Mouse (Mus musculus): ENCODE measurements at regions not wholly inside any gene's neighbourhood (a gene's known extent, or its start where the extent isn't known, plus 50 kb on each side); places are given as distances from the start of the nearest gene placed in this dataset.
A peak's percentile ranks its signal among the peaks of the same experiment; 100 is the strongest.

DNA sequence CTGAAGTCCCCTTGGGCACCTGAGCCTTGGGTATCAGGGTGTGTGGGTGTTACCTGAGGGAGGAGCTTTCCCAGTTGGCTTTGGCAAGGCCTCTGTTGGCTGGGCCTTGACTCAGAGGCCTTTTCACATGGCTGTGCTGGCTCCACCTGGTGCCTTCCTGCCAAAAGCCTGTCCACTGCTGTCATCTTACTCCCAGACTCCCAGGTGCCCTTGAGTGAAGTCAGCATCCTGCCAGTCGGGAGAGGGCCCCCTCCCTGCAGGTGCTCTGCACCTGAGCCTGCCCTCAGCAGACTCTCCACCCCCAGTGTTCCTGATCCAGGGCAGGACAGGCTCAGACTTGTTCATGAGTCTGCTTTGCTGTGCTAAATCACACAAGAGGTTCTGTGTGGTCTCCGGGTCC lies 99.2 kb upstream of the Lgalsl start:
- DNase-seq: no peak

DNA sequence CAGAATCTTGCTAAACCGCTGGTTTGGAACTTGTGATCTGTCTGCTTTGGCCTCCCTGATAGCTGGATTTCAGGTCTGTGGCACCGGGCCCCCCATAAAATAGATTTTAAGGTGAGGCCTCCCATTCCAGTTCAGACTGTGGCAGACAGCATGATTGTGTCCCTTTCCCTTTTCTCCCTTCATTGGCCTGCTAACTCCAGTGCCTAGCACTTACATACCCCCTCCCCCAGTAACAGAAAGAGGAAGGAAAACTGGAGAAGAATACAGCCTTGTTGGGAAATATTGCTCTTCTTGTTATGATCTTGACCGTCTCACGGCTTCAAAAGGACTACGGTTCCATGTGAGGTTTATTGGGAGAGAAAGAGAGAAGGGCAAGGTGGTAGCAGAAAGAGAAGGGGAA lies 99.7 kb upstream of the Lgalsl start:
- DNase-seq: no peak

DNA sequence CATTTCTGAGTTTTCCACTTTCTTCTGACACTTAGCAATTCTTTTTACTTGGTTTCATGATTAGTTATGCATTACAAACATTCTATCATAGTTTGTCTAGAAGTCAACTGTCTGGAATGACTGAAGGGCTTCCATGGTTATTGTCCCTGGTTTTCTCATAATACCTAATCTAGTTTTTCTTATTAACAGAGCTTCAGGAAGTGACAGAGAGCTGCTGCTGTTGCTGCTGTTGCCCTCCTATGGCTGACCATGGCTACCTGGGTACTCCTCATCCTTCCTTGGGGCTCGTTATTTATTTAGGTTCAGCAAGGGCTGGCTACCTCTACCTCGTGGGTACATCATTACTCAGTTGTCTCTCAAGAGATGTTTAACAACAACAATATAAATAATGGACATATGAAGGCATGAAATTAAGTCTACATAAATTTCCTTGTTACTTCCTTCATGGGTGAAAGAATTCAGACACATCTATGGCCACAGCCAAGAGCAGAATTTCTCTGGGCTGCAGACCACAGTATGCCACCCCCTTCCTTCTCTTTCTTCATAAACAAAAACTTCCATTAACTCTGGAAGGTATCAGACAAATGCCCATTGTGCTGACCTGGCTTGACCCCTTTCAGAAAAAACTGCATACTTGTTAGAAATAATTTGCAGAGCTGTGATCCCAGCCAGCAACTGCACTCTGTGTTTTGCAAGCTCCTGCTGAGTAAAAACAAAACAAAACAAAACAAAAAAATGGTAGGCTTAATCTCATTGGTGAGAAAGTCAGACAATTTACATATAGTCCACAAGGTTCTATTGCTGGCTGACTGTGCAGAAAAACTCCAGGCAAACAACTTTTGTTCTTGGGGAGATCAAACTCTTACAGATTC lies 103.6 kb upstream of the Lgalsl start:
- DNase-seq: no peak

DNA sequence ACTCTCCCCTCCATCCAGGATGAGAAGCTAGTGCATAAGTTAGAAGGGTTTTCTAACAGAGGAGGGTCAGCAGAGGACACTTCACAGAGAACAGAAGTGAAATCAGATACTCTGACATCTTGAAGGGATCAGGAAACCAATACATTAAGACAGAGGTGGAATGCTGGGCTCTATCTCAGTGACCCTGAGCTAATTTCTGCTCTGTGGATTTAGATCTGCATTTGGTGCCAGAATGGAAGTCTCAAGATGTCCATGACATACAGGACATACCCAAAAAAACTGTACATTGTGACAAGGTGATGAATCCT lies 104.2 kb upstream of the Lgalsl start:
- no peak for DNase-seq

DNA sequence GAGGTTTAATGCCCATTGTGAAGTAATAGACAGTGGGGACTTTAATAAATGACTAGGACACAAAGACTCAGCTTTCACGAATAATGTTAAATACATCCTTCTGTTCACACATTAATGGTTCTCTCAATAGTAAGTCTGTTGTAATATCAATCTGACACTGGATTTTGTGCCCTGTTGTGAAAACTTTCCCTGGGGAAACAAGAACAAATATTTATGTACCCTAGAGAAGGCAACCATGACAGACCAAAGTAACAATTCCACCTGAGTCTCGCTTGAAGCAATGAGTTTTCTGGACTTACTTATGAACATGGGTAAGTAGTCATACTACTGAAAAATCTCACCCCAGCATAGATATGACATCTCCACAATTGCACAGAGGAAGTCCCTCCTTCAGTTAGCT lies 105.1 kb upstream of the Lgalsl start:
- no peak for DNase-seq

DNA sequence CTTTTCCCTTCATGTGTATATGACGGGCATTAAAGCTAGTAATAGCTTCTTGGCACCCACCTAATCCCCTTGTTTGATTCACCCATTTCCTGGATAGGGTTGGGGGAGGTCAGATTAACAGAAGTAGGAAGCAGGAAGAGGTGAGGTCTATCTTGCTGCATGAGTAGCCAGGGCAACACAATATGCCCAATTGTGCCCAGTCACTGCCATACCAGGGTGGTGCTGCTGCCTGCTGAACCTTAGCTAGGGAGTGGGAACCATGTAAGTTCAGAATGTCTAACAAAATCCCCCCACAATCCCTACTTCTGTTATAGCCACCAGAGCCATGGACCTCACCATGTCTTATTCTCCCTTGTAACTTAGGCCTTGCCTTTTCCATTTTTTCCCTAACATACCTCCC lies 106.1 kb upstream of the Lgalsl start:
- no peak for DNase-seq

DNA sequence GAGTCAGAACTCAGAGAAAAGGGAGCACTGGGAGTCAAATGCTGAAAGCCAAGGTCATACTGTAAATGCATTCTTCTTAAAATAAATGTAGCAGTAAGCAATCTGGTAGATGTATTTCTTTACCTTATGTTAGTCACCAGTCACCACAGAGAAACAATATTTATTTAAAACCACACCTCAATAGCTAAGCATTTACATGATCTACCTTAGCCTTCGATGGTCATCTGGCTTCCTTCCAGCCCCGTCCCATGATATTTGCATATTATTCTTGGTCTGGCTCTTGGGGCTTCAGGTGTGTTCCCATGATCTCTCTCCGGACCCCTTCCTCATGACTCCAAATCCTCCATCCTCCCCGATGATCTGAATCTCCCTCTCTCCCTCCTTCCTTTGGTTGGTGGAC lies 107.1 kb upstream of the Lgalsl start:
- DNase-seq: no peak

DNA sequence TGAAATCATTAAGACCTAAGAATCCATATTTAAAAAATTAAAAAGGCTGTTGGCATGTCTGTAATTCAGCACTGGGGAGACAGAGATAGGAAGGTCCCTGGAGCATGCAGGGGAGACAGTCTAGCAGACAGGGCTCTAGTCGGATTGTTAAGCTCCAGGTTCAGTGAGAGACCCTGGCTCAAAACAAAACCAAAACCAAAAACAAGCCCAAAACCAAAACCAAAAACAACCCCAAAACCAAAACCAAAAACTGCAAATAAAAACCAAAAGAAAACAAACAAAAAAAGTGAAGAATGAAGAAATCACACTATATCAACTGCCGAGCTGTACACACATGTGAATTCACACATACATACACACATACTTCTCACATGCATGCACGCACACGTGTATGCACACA lies 108.8 kb upstream of the Lgalsl start:
- DNase-seq: no peak

DNA sequence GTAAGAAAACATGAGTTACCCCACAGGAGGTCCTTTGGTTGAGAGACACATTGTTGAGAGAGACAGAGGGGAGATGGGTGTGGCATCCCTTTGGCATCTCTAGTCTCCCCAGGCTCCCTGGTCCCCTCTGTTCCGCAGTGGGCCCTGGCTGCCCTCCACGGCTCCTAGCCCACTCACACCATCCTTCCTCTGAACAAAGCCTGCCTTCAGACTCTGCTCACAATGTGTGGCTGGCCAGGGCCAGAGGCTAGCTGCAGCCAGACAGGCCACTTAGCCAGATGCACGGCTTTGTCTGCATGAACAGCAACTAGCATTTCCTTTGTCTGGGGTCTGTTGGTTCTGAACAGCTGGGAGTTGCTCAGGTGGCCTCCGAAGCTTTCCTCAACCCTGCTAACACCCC lies 110.7 kb upstream of the Lgalsl start:
- DNase-seq: no peak

DNA sequence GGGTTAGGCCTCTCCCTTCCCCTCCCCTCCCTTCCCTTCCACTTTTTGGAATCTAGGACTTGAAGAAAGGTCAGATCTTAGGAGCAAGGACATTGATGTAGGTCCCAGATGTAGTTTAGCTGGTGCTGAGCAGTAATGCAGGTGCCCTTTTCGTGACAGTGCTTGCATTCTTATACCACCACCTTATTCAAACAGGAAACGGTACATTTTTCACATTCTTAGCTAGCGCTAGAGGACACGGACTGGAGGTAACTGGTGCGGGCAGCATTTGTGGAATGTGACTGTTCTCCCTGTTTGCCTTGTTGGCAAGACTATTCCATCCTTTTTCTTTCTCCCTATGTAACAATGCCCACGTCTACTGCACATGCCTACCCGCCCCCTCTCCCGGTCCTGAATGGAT lies 124.7 kb upstream of the Lgalsl start:
- no peak for DNase-seq

DNA sequence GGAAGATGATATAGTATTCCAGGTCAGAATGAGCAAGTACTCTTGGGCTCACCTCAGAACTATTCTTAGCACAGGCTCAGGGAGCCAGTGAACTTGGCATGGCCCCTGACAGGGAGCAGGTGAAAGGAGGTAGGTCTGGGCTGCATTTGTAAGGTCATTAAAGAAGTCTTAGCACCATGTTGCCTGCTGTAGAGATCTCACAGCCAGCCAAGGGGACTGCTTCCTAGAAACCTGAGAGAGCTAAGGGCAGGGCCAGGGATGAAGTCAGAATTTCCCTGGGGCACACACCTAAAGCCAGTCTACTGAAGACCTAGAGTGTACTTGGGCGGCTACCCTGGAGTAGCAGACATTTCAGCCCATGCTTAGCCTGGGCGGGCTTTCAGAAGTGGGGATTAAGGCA lies 126.9 kb upstream of the Lgalsl start:
- peak; percentile 66 for DNase-seq

DNA sequence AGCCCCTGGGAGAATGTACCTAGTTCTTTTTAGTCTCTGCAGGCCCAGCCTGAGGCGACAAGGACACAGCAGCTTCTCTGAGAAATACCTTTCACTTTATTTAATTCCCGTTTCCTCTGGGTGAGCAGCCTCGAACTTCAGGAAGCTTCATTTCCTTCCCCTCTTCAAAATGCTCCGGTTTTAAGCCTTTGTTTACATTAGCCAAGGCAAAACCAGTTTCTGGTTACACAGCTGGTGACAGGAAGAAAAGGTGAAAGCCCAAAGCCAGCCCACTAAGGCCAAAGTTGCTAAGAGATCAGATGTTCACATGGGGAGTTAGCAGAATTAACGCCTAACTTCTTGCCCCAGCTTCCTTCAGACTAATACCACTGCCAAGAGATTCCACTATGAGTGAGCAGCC lies 127.4 kb upstream of the Lgalsl start:
- no peak for DNase-seq

DNA sequence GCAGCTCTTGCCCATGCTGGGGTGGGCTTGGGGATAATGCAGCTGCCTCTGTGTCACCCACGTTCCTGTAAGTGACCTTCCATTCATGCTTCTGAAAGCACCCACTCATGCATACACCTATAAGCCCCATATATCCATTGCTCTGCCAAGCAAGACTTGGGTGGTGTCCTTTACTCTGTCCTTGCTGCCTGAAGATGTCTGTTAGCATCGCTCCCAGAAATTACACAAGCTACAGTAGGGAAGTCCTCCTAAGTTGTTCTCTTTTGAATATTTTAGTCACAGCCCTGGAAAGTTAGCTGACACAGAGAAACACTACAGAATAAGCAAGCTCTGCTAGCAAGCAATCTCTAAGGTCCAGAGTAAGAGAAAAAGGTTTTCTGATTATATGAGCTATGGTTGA lies 129.2 kb upstream of the Lgalsl start:
- DNase-seq: no peak

DNA sequence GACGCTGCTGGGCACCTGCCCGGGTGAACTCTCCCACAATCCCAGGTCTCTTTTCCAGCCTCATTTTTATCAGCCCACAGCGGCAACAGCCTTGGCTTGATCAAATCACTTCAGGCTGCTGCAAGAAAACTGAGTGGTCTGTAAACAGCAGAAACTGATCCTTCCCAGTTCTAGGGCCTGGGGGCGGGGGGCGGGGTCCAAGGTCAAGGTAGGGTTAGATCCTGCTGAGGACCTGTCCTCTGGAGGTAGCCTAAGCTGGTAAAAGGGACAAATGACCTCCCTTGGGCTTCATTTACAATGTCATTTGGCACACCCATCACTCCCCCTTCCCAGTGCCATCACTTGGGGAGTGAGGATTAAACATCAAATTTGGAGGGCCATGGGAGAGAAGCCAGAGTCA lies 129.9 kb upstream of the Lgalsl start:
- DNase-seq: no peak

DNA sequence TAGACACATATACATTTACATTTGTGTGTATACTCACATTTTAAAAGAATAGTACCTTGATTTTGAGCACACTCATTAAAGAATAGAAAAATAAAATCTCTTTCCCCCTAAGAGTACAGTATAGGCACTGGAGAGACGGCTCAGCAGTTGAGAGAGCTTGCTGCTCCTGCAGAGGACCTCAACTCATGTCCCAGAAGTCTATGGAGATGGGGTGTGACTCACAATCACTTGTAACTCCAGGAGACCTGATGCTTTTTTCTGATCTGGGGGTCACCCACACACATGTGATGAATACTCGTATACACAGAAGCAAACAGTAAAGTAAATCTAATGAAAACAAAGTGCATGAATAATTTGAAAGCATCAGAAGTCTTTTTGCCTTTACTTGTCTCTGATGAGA lies 129.5 kb upstream of the Peli1 start:
- no peak for DNase-seq

DNA sequence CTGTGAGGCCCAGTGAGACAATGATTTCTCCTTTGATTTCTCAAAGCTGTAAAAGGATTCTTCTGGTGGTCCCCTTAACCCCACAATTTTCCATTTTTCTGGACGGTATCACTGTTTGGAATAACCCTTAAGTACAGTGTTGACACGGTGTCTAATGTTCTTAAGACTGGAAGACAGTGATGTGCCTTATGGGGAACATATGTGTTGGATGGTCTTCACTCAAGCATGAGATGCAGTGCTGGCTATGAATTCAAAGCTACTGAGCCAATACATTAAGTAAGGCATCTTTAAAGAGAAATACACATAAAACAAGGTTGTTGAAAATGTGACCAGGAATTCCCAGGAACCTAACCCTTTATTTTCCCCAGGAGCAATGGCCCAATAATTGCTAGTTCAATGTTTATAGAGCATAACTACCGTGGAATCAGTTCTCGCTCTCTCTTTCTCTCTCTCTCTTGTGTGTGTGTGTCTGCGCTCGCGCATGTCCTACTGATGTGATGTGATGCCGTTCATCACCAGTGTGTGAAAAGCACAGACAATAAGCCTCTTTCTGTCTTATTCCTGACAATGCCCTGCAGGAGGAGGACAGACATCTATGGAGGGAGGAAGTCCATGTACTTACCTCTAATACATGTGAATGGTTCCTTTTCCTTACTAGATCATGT lies 125.4 kb upstream of the Peli1 start:
- no peak for DNase-seq

DNA sequence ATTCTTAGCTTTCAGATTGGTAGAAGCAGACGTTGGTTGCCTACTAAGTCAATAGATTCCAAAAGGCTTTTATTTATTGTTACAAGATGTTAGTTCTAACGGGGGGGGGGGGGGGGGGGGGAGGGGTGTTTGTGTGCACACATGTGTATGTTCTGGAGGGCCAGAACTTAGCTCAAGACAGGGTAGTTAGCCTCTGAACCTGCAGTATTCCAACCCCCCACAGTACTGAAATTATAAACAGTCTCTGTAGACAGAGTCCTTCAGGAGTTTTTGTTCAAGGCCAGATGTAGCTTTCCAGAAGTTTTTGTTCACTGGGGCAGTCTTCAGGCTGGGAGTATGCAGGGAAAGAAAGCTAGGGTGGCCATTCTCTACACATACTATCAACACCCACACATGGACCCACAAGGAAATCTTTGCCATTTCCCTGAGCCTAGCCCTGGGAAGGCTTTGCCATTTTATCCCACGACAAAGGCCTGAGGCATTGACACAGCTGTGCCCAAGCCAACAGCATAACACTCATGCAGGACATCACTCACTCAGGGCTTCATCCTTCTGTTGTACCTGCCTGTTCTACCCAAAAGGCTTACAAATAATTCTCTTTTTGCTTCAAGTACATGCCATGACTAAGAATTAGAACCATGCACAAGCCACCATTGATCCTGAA lies 123.6 kb upstream of the Peli1 start:
- DNase-seq: no peak

DNA sequence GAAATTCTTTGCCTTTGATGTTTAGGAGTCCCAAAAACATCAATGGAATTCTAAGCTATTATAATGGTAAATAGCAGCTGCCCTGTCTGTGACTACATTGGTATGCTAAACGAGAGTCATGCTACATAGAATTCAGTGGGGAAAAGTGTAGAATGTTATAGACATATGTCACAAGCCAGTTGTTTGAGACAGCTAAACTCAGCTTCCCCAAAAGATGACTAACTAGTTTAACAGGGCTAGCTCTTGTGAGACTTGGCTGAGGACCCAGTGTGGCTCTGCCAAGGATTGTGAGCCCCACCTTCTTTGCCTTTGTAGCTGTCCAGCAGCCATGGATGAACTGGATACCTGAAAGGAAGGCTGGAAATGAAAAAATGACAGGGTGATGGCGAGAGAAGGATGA lies 122.8 kb upstream of the Peli1 start:
- no peak for DNase-seq

DNA sequence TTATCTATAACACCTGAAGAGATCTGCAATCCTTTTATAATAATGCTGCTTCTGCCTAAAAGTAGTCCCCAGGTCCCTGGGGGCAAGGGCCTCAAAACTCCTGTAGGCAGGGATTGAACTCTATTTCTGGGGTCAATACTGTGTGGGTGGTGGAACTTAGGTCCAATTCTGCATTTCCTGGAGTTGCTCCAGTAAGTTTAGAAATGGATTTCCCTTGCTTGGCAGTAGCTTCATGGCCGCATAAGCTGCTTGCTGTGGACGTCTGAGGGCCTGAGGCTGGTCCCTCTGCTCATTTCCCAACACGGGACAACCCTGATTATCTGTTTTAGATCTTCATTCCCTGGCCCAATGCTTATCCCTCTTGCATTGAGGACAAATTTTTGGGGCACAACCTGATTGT lies 118.0 kb upstream of the Peli1 start:
- no peak for DNase-seq

DNA sequence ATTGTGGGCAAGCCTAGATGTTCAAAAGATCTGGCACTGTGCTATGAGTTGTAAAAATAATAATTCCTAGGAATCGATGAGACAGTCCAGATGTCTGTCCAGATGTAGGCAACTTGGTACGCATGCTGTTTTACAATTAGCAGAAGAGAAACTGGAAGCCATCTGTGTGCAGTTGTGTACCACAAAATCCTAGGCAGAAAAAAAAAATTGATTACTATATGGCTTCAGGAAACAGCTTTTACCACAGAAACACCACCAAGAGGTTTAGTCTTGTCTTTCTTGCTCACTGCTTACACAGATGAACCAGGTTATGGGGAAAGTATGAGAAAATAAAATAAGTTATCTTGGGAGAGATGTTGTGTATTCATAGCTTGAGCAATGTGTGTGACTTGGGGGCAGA lies 109.5 kb upstream of the Peli1 start:
- DNase-seq: no peak

DNA sequence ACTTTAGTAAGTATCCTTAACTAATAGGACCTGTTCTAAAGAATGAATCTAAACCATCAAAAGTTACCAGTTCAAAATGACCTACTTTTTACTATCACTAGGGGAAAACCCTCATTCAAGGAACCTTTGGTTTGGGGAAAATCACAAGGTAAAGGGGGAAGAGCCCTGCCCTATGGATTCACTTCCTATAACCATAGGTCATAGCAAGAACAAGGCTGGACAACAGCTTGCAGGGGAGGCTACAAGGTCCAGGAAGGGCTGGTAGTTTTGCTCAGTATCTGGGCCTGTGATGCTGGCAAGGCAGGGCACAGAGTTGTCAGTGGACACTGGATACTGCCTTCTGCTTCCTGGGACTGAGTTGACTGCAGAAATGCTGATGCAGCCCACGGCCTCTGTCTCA lies 109.1 kb upstream of the Peli1 start:
- no peak for DNase-seq

DNA sequence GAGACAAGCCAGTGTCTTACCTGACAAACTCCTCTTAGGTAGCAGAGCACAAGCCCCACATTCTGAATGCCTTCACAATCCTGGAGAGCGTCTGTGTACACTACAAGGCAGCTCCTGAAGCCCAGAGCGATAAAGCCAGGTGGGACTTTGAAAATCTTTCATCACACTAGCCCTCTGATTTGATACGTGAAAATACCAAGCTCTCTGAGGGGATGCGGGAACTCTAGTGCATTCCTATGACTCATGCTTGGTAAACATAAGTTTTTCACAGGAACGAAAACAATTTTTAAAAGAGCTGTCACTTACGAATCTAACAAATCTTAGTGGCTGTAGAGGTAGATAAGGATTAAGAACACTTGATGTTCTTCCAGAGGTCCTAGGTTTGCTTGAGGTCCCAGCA lies 108.6 kb upstream of the Peli1 start:
- no peak for DNase-seq

DNA sequence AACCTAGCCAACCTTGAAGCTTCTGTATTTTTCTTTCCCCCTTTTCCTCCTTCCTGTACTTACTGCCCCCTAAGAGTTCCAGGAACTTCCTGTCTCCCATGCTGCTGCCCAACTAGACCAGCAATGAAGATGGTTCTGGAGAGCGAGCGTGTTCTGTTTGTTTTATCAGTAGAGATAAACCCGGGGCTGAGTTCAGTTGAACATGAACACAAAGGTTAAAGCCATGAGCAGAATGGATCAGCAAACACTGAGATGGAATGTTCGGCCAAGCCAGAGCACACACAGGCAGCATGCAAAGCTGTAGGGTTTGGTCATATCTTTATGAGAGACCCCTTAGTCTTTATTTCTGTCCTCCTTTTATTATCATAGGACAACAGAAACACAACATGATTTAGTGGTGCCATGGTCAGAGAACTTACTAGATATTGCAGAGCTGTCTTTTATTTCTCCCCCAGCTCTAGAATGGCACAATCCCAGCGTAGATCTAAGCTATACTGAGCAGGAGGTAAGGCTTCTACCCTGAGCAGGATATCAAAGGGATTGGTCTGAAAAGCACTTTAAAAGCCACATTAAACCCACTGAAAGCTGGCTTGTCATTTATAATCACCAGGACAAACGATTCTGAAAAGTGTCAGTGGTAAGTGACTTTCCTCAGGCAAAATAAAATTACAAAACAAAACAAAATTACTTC lies 105.9 kb upstream of the Peli1 start:
- DNase-seq: no peak
